ENCODE assay signal across 21 mouse cellular contexts in genomic region chr7:4702334-4702733, GRCm38 (mm10). TPM values are rescaled to one million over a fixed set of nuclear protein-coding genes. Genes with fewer than 3 reads are reported as not detected.
DNase-seq lines count a peak whose midpoint lies in the region; ATAC-seq and TF ChIP-seq lines count a peak whose summit lies in the region.
"Had no signal": no experiment of that assay in that cellular context is flagged by ENCODE, and none has a peak within 500 bp of the region (broad histone marks: within the 10 kb centered on the region; RNA-seq: fewer than 3 reads in every experiment).

No protein-coding gene starts in this region.

- H3K4me1 ChIP-seq in embryonic facial prominence, embryonic 14.5 days (ENCODE audit: control insufficient read depth, insufficient read depth, low read length) = no peaks in the 10 kb centered on the region
- H3K4me1 ChIP-seq: limb, embryonic 12.5 days had no signal

- H3K9me3 ChIP-seq in embryonic facial prominence, embryonic 14.5 days (ENCODE audit: control insufficient read depth, low read length) = no peaks in the 10 kb centered on the region
- H3K9me3 ChIP-seq: embryonic facial prominence, embryonic 13.5 days; limb, embryonic 12.5 days had no signal

- no peak for TF ChIP-seq CTCF in gastrocnemius, adult 2 months (IDR thresholded peaks at IDR 0.05)
- no peak for TF ChIP-seq CTCF in left cerebral cortex, adult 2 months (IDR thresholded peaks at IDR 0.05)

- peak; percentile 56; the same call in 1 of the 2 replicates for ATAC-seq in embryonic facial prominence, embryonic 14.5 days (ENCODE audit: low read depth)
- ATAC-seq in megakaryocyte-erythroid progenitor cell, adult 5-6 weeks (replicated peaks; ENCODE audit: low FRiP score, low TSS enrichment, poor library complexity, severe bottlenecking) = no peak
- ATAC-seq: activated CD4-positive, CD25-positive, alpha-beta regulatory T cell, adult 4 months; forebrain, embryonic 14.5 days had no signal

- H3K4me3 ChIP-seq in gastrocnemius, adult 2 months = no peak overlapping the region
- H3K4me3 ChIP-seq in left cerebral cortex, adult 2 months = no peak overlapping the region
- no peak overlapping the region for H3K4me3 ChIP-seq in embryonic facial prominence, embryonic 14.5 days (ENCODE audit: low read depth, low read length)
- H3K4me3 ChIP-seq: embryonic facial prominence, embryonic 13.5 days; limb, embryonic 12.5 days had no signal

- H3K27ac ChIP-seq in gastrocnemius, adult 2 months = no peak overlapping the region; the same call in 1 of the 2 replicates
- peak overlapping the region; percentile 32; the same call in 1 of the 2 replicates for H3K27ac ChIP-seq in left cerebral cortex, adult 2 months
- no peak overlapping the region for H3K27ac ChIP-seq in embryonic facial prominence, embryonic 14.5 days (replicated peaks; ENCODE audit: low read depth, low read length)
- H3K27ac ChIP-seq: embryonic facial prominence, embryonic 13.5 days; limb, embryonic 12.5 days; liver, embryonic 14.5 days; stomach, postnatal 0 days had no signal

- intact Hi-C loops in gastrocnemius, adult 2 months (cut with DNase I) = no loop called here
- intact Hi-C loops in left cerebral cortex, adult 2 months (cut with DNase I) = no loop called here
- intact Hi-C loops in left cerebral cortex, postnatal 36 days (cut with DNase I) = no loop called here

- WGBS in embryonic facial prominence, embryonic 14.5 days = 37% methylated on average over 8 of the region's 8 CpGs

- no peak overlapping the region for H3K4me2 ChIP-seq in embryonic facial prominence, embryonic 14.5 days (ENCODE audit: low read depth, low read length)
- H3K4me2 ChIP-seq: embryonic facial prominence, embryonic 13.5 days; heart, embryonic 11.5 days; limb, embryonic 12.5 days had no signal

- DNase-seq in gastrocnemius, adult 2 months = peak; percentile 53
- no peak for DNase-seq in gastrocnemius, adult 18-20 months (ENCODE audit: low spot score)
- DNase-seq in left cerebral cortex, adult 2 months (ENCODE audit: extremely low spot score in 1 of 2, low spot score in 2 of 2) = no peak
- no peak for DNase-seq in left cerebral cortex, postnatal 36 days (ENCODE audit: low spot score in 2 of 2)
- peak; percentile 95 for DNase-seq in ES-CJ7 (ENCODE audit: low read depth, low spot score)
- no peak for DNase-seq in embryonic facial prominence, embryonic 14.5 days (ENCODE audit: low spot score)
- DNase-seq in ovary, adult 18-20 months (ENCODE audit: low spot score) = no peak
- DNase-seq: cerebellum, postnatal 10 days; kidney, adult 11 months; retina, postnatal 1 day; spleen, adult 18-20 months; thymus, postnatal 14 days had no signal

- H3K36me3 ChIP-seq in embryonic facial prominence, embryonic 14.5 days (ENCODE audit: control insufficient read depth, insufficient read depth, low read length) = peaks cover 79% of the 10 kb centered on the region

- 0 out of 2 replicates have a peak overlapping the region, but pooled peaks have one; percentile 1 for H3K9ac ChIP-seq in embryonic facial prominence, embryonic 14.5 days (ENCODE audit: low read depth, low read length)
- H3K9ac ChIP-seq: embryonic facial prominence, embryonic 13.5 days; limb, embryonic 12.5 days; liver, embryonic 14.5 days had no signal

- H3K27me3 ChIP-seq in embryonic facial prominence, embryonic 14.5 days (replicated peaks; ENCODE audit: control insufficient read depth, insufficient read depth, low read length) = no peaks in the 10 kb centered on the region
- H3K27me3 ChIP-seq: embryonic facial prominence, embryonic 13.5 days; limb, embryonic 12.5 days had no signal

RNA-seq across cellular contexts. Expression of gene Brsk1, which starts 11.9 kb away (rescaled TPM):
- total RNA-seq in gastrocnemius, adult 2 months (2021) = under 1 TPM; 0.48 to 0.75 TPM
- under 1 TPM; 0.50 to 0.64 TPM for total RNA-seq in gastrocnemius, adult 18-20 months (2021)
- total RNA-seq in left cerebral cortex, adult 2 months (2021) = 100 to 1,000 TPM; 425 to 440 TPM
- total RNA-seq in left cerebral cortex, postnatal 36 days (2021) = 100 to 1,000 TPM; 398 to 475 TPM
- 1.6 and 1.8 TPM in 2 replicates for polyA plus RNA-seq in embryonic facial prominence, embryonic 14.5 days (2014; fragmentation: Nextera tagmentation; extraction: Ambion mirVana)
- not detected in 2 replicates for total RNA-seq in megakaryocyte-erythroid progenitor cell, adult 5-6 weeks (2014; fragmentation: Nextera tagmentation)
- not detected in 2 replicates for total RNA-seq in megakaryocyte-erythroid progenitor cell, adult 5-6 weeks (2017)
- polyA plus RNA-seq: activated CD4-positive, CD25-positive, alpha-beta regulatory T cell, adult 4 months had no signal

RNA-seq across cellular contexts. Expression of gene Hspbp1, which starts 17.5 kb away (rescaled TPM):
- 10 to 100 TPM; 23.4 to 29.8 TPM for total RNA-seq in gastrocnemius, adult 2 months (2021)
- total RNA-seq in gastrocnemius, adult 18-20 months (2021) = 10 to 100 TPM; 22.1 to 23.9 TPM
- total RNA-seq in left cerebral cortex, adult 2 months (2021) = 100 to 1,000 TPM in 1 of 2 experiments, 10 to 100 TPM in 1; 99.9 to 102 TPM
- total RNA-seq in left cerebral cortex, postnatal 36 days (2021) = 100 to 1,000 TPM; 100 to 106 TPM
- 77.5 and 77.7 TPM in 2 replicates for polyA plus RNA-seq in embryonic facial prominence, embryonic 14.5 days (2014; fragmentation: Nextera tagmentation; extraction: Ambion mirVana)
- 69.0 and 77.0 TPM in 2 replicates for total RNA-seq in megakaryocyte-erythroid progenitor cell, adult 5-6 weeks (2014; fragmentation: Nextera tagmentation)
- 44.9 and 47.4 TPM in 2 replicates for total RNA-seq in megakaryocyte-erythroid progenitor cell, adult 5-6 weeks (2017)

RNA-seq across cellular contexts. Expression of gene Tmem150b, which starts 22.7 kb away (rescaled TPM):
- total RNA-seq in gastrocnemius, adult 2 months (2021) = under 1 TPM in 1 of 2 experiments, not detected in 1; 0.22 TPM
- total RNA-seq in gastrocnemius, adult 18-20 months (2021) = not detected
- total RNA-seq in left cerebral cortex, adult 2 months (2021) = not detected
- not detected for total RNA-seq in left cerebral cortex, postnatal 36 days (2021)
- polyA plus RNA-seq in embryonic facial prominence, embryonic 14.5 days (2014; fragmentation: Nextera tagmentation; extraction: Ambion mirVana) = 0.11 TPM in 1 of 2 replicates, not detected in the other
- total RNA-seq in megakaryocyte-erythroid progenitor cell, adult 5-6 weeks (2014; fragmentation: Nextera tagmentation) = not detected in 2 replicates
- 0.33 and 1.1 TPM in 2 replicates for total RNA-seq in megakaryocyte-erythroid progenitor cell, adult 5-6 weeks (2017)
- total RNA-seq: left cerebral cortex, adult 18-20 months had no signal
- polyA plus RNA-seq: activated CD4-positive, CD25-positive, alpha-beta regulatory T cell, adult 4 months; forebrain, embryonic 14.5 days; heart, embryonic 11.5 days had no signal

RNA-seq across cellular contexts. Expression of gene Kmt5c, which starts 37.6 kb away (rescaled TPM):
- 10 to 100 TPM in 1 of 2 experiments, 1 to 10 TPM in 1; 8.0 to 11.5 TPM for total RNA-seq in gastrocnemius, adult 2 months (2021)
- 1 to 10 TPM; 5.5 to 5.6 TPM for total RNA-seq in gastrocnemius, adult 18-20 months (2021)
- 10 to 100 TPM; 23.8 to 31.1 TPM for total RNA-seq in left cerebral cortex, adult 2 months (2021)
- 10 to 100 TPM; 18.9 to 35.8 TPM for total RNA-seq in left cerebral cortex, postnatal 36 days (2021)
- polyA plus RNA-seq in embryonic facial prominence, embryonic 14.5 days (2014; fragmentation: Nextera tagmentation; extraction: Ambion mirVana) = 41.5 and 50.6 TPM in 2 replicates
- total RNA-seq in megakaryocyte-erythroid progenitor cell, adult 5-6 weeks (2014; fragmentation: Nextera tagmentation) = 75.8 and 96.3 TPM in 2 replicates
- total RNA-seq in megakaryocyte-erythroid progenitor cell, adult 5-6 weeks (2017) = 25.6 and 52.4 TPM in 2 replicates

RNA-seq across cellular contexts. Expression of gene Ppp6r1, which starts 43.5 kb away (rescaled TPM):
- total RNA-seq in gastrocnemius, adult 2 months (2021) = 10 to 100 TPM; 45.0 to 51.2 TPM
- total RNA-seq in gastrocnemius, adult 18-20 months (2021) = 10 to 100 TPM; 45.8 to 46.6 TPM
- 100 to 1,000 TPM; 144 to 151 TPM for total RNA-seq in left cerebral cortex, adult 2 months (2021)
- 100 to 1,000 TPM; 138 to 145 TPM for total RNA-seq in left cerebral cortex, postnatal 36 days (2021)
- 7.1 and 7.7 TPM in 2 replicates for polyA plus RNA-seq in embryonic facial prominence, embryonic 14.5 days (2014; fragmentation: Nextera tagmentation; extraction: Ambion mirVana)
- 81.4 and 118 TPM in 2 replicates for total RNA-seq in megakaryocyte-erythroid progenitor cell, adult 5-6 weeks (2014; fragmentation: Nextera tagmentation)
- total RNA-seq in megakaryocyte-erythroid progenitor cell, adult 5-6 weeks (2017) = 82.5 and 90.9 TPM in 2 replicates

Comparison
In these comparisons a context has a peak if more than half of its experiments do, and no peak if none do; other contexts are left out.
1. DNase-seq: peak in gastrocnemius, adult 2 months (single experiment) and ES-CJ7 (single experiment); none in gastrocnemius, adult 18-20 months (single experiment), left cerebral cortex, adult 2 months (0 of 2), left cerebral cortex, postnatal 36 days (0 of 2), embryonic facial prominence, embryonic 14.5 days (single experiment) and ovary, adult 18-20 months (single experiment).
2. RNA of gene Brsk1, which starts 11.9 kb away (total RNA-seq): 398 to 475 TPM in left cerebral cortex, postnatal 36 days and 425 to 440 TPM in left cerebral cortex, adult 2 months; 0.48 to 0.75 TPM in gastrocnemius, adult 2 months, 0.50 to 0.64 TPM in gastrocnemius, adult 18-20 months and not detected in megakaryocyte-erythroid progenitor cell, adult 5-6 weeks; every median in the first group is over 100 times any median in the second.